Mouse (Mus musculus) stomach, postnatal 0 days (tissue): ENCODE results near the gene Ccno. TPM values are rescaled to one million over a fixed set of nuclear protein-coding genes. Genes with fewer than 3 reads are reported as not detected.

Experiments
- ATAC-seq: fragments of 200-750 bp; cut with Nextera tagmentation; 2 replicates; pipeline ENCODE4 v1.8.0; 2017; ENCODE audit not compliant: low FRiP score, low TSS enrichment
- DNase-seq: peaks from one replicate; pipeline ENCODE4 v3.0.0-alpha.2; 2016; ENCODE audit warnings: low spot score
- H3K27ac ChIP-seq: fragments of 300-500 bp; sonication (generic); replicated peaks from 2 replicates; pipeline ENCODE4 v1.5.1; 2014; ENCODE audit warnings: mild to moderate bottlenecking, control low read depth
- H3K27me3 ChIP-seq: fragments of 300-500 bp; sonication (generic); 2 replicates; pipeline ENCODE4 v1.6.1; 2014; ENCODE audit warnings: low read length; ENCODE audit not compliant: control insufficient read depth, insufficient read depth
- H3K36me3 ChIP-seq: fragments of 300-500 bp; sonication (generic); 2 replicates; pipeline ENCODE4 v1.6.1; 2014; ENCODE audit warnings: low read length, mixed read lengths; ENCODE audit not compliant: control insufficient read depth, insufficient read depth
- H3K4me1 ChIP-seq: fragments of 300-500 bp; sonication (generic); replicated peaks from 2 replicates; pipeline ENCODE4 v1.6.1; 2014; ENCODE audit warnings: antibody characterized with exemption; ENCODE audit not compliant: control insufficient read depth, insufficient read depth
- H3K4me2 ChIP-seq: fragments of 300-500 bp; sonication (generic); replicated peaks from 2 replicates; pipeline ENCODE4 v1.6.1; 2014; ENCODE audit warnings: low read depth, mild to moderate bottlenecking, control low read depth, moderate library complexity
- H3K4me3 ChIP-seq: fragments of 300-500 bp; sonication (generic); 2 replicates; pipeline ENCODE4 v1.5.1; 2014; ENCODE audit warnings: low read depth, low read length, control low read depth
- H3K9ac ChIP-seq: fragments of 300-500 bp; sonication (generic); 2 replicates; pipeline ENCODE4 v1.6.1; 2014; ENCODE audit warnings: mild to moderate bottlenecking, low read length, control low read depth, mixed read lengths
- H3K9me3 ChIP-seq: fragments of 300-500 bp; sonication (generic); 2 replicates; pipeline ENCODE4 v1.6.1; 2016; ENCODE audit warnings: low read length; ENCODE audit not compliant: control insufficient read depth
- CTCF ChIP-seq: IDR thresholded peaks from 2 replicates; pipeline ENCODE4 v1.5.1; 2016; ENCODE audit warnings: antibody characterized with exemption, low read depth, mild to moderate bottlenecking, moderate library complexity
- EP300 ChIP-seq: optimal IDR thresholded peaks from 2 replicates; pipeline ENCODE3; 2016; ENCODE audit warnings: antibody characterized with exemption
- WGBS: fragments of 180-500 bp; shearing (Covaris S2); extraction: QIAGEN DNeasy Blood & Tissue Kit; methylation state at CpG from one replicate; pipeline ENCODE4 v1.1.7; 2014; 5-methylcytosine and 5-hydroxymethylcytosine counted together
- polyA plus RNA-seq: library from polyadenylated mRNA; unstranded; fragments of >200 nt; fragmentation: Nextera tagmentation; extraction: Ambion mirVana; gene quantifications from 2 replicates; pipeline ENCODE4 v1.2.1, GENCODE M21; 2015

Gene Ccno
- 0.21 and 0.41 TPM in 2 replicates for polyA plus RNA-seq

DNA sequence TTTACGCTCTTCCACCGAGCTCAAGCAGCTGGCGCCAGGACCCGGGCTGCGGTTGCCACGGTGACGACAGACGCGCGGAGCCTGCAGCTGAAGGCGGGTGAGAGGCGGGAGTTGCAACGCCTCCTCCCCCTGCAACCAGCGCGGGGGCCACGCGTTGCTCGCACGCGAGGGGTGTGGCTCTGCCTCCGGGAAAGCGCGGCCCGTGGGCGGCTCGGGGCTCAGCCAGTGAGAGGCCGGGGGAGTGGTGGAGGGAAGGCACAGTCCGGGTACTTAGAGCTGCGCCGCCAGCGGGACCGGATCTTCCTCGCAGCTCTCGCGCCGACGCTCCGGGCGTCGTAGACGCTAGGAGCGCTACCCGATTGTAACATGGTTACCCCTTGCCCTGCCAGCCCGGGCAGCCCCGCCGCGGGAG lies at the start of gene Ccno:
Gene Ccno (plus strand): TSS at position 271 of the 412 bp plus-strand sequence.
- ATAC-seq, result peak; percentile 98
- 0 out of 2 replicates have a peak within 1 kb of the TSS, but pooled peaks have one; percentile 18 for H3K27ac ChIP-seq
- H3K27me3 ChIP-seq, result peaks cover 8% of the 10 kb centered on the region; the same call in 1 of the 2 replicates
- H3K4me3 ChIP-seq, result peak within 1 kb of the TSS; percentile 54
- H3K9ac ChIP-seq, result peak within 1 kb of the TSS; percentile 56
- H3K9me3 ChIP-seq, result no peaks in the 10 kb centered on the region
- H3K4me1 ChIP-seq, result peaks cover 5% of the 10 kb centered on the region; the same call in 1 of the 2 replicates
- DNase-seq, result peak; percentile 97
- H3K36me3 ChIP-seq, result no peaks in the 10 kb centered on the region
- TF ChIP-seq CTCF (no peak), EP300 (no peak)
- WGBS, result under 1% methylated on average over 37 of the region's 47 CpGs
- peak within 1 kb of the TSS; percentile 99 for H3K4me2 ChIP-seq

DNA sequence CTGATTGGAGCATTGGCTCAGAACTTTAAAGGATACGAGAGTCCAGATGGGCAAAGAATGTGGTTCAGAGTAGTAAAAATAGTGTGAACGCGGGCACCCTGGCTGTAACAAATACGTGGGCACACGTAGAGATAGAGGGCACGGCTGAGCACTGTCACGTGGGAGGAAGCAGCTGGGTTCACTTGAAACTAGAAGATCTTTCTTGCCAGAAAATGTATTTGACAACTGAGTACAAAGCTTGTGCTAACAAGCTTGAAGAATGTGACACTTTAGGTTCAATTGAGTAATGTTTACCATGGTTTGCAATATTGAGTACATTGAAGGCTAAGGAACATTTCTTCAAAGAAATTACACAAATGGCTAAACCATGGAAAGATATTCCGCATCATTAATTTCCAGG lies 49.5 kb upstream of the Ccno start:
- TF ChIP-seq EP300, result no peak
- TF ChIP-seq CTCF, result no peak
- Histone ChIP-seq H3K9me3 (no peaks in the 10 kb centered on the region), H3K4me1 (no peaks in the 10 kb centered on the region), H3K27ac (no peak overlapping the region), H3K9ac (no peak overlapping the region), H3K27me3 (no peaks in the 10 kb centered on the region), H3K36me3 (peaks cover 13% of the 10 kb centered on the region), H3K4me3 (no peak overlapping the region), H3K4me2 (no peak overlapping the region)
- ATAC-seq (no peak), DNase-seq (no peak)
- WGBS, result 79% methylated on average over 8 of the region's 8 CpGs

DNA sequence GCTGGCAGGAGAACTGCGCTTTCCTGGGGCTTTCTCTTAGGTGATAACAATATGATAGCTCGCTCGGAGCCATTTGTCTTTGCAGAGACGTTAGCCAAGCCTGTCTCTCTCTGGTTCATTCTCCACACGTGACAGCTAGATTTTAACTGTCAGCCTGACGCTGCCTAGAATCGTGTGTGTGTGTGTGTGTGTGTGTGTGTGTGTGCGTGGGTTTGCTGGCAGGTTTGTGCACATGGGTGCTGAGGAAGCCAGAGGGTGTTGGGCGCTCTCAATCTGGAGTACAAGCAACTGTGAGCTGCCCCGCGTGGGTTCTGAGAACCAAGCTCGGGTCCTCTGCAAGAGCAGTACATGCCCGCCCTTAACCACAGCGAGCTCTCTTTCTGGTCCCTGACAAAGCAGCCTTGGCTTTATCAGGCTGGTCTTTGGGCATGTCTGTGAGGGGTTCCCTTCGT lies 45.7 kb upstream of the Ccno start:
- no peaks in the 10 kb centered on the region for H3K4me1 ChIP-seq
- WGBS, result 55% methylated on average over 15 of the region's 15 CpGs
- no peak for ATAC-seq
- H3K27ac ChIP-seq, result no peak overlapping the region
- no peak overlapping the region for H3K4me2 ChIP-seq
- no peak overlapping the region for H3K4me3 ChIP-seq
- H3K9me3 ChIP-seq, result no peaks in the 10 kb centered on the region
- no peak overlapping the region for H3K9ac ChIP-seq
- no peak for DNase-seq
- H3K27me3 ChIP-seq, result no peaks in the 10 kb centered on the region
- peaks cover 22% of the 10 kb centered on the region for H3K36me3 ChIP-seq
- no peak for TF ChIP-seq CTCF
- no peak for TF ChIP-seq EP300

DNA sequence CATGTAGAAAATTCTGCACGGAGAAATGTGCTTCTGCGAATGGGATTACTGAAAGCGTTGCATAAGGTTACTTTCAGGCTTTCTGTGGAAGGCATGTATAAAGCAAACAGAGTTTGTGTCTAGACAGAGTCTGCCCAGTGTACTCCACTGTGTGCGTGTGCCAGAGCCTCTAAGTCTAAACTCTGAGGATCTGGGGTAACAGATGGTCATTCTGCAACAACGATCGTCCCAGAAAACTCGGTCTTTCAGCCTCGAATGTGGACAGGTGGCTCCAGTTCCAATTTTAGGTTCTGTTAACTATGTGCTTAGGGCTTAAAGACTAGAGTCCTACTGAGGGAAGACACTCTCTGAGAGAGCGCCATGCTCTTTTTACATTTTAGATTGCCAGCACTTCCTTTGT lies 42.3 kb upstream of the Ccno start:
- H3K27ac ChIP-seq, result no peak overlapping the region
- no peaks in the 10 kb centered on the region for H3K27me3 ChIP-seq
- H3K4me1 ChIP-seq, result no peaks in the 10 kb centered on the region
- peaks cover 36% of the 10 kb centered on the region; the same call in 1 of the 2 replicates for H3K36me3 ChIP-seq
- H3K9ac ChIP-seq, result no peak overlapping the region
- no peaks in the 10 kb centered on the region for H3K9me3 ChIP-seq
- H3K4me3 ChIP-seq, result no peak overlapping the region
- 88% methylated on average over 9 of the region's 9 CpGs for WGBS
- no peak for TF ChIP-seq CTCF
- TF ChIP-seq EP300, result no peak
- DNase-seq (no peak), ATAC-seq (no peak)
- no peak overlapping the region for H3K4me2 ChIP-seq

DNA sequence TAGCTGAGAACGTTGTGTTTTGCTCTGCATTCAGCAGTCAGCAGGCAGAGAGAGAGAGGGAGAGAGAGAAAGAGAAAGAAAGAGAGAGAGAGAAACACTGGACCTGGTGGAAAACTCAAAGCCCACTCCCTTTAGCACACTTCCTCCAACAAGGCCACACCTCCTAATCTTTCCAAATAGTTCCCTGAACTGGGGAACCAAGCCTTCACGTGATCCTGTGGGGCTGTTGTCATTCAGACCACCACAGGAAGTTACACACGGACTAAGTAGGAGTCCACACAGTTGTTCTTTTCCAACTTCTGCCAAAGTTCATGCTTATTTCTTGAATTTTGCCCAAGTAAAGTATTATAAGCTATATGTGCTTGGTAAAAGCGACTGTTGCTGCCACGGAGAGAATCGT lies 41.7 kb upstream of the Ccno start:
- no peak for DNase-seq
- Histone ChIP-seq H3K9ac (no peak overlapping the region), H3K27me3 (no peaks in the 10 kb centered on the region), H3K4me3 (no peak overlapping the region), H3K27ac (no peak overlapping the region), H3K4me1 (no peaks in the 10 kb centered on the region), H3K9me3 (no peaks in the 10 kb centered on the region), H3K4me2 (no peak overlapping the region), H3K36me3 (peaks cover 36% of the 10 kb centered on the region; the same call in 1 of the 2 replicates)
- WGBS, result 86% methylated on average over 6 of the region's 6 CpGs
- ATAC-seq, result no peak
- TF ChIP-seq EP300 (no peak), CTCF (no peak)

DNA sequence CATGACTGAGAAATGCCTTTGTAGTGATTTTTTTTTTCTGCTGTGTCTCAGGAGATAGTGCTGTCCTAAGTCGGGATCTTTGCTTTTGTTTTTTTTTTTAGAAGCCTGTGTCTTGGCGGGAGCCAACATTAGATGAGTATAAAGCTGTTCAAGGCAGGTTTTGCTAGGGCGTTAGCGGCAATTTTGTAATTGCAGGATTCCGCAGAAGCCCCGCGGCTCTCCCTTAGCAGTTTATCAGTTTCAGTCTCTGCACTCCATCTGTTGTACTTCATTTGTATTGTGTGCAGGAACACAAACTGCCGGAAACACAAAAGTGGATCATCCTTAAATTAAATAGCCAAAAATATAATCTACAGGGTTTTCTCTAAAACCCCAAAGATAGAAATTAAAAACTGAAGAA lies 33.5 kb upstream of the Ccno start:
- 93% methylated on average over 8 of the region's 8 CpGs for WGBS
- ATAC-seq (no peak), DNase-seq (no peak)
- no peak overlapping the region for H3K9ac ChIP-seq
- H3K4me1 ChIP-seq, result no peaks in the 10 kb centered on the region
- H3K27me3 ChIP-seq, result no peaks in the 10 kb centered on the region
- no peaks in the 10 kb centered on the region for H3K9me3 ChIP-seq
- H3K27ac ChIP-seq, result no peak overlapping the region
- peaks cover 22% of the 10 kb centered on the region for H3K36me3 ChIP-seq
- TF ChIP-seq CTCF (no peak), EP300 (no peak)
- no peak overlapping the region for H3K4me3 ChIP-seq
- H3K4me2 ChIP-seq, result no peak overlapping the region
